Mouse (Mus musculus) left cerebral cortex, postnatal 25 days (tissue): ENCODE measurements around the gene Prph. TPM values are rescaled to one million over a fixed set of nuclear protein-coding genes. Genes with fewer than 3 reads are reported as not detected.
"Not testable (repeated sequence)": the region's sequence is repeated elsewhere in the genome, so short reads cannot be mapped to it uniquely, and the experiment has no call there.

Experiments used
- DNase-seq, 2 experiments: peaks; one replicate each; pipeline ENCODE4 v3.0.0; 2022; ENCODE audit warnings: low spot score in 2 of 2, mixed read lengths in 1 of 2
- intact Hi-C: fragments of 180-260 bp; cut with DNase I; formaldehyde crosslinking; loops from one replicate; pipeline ENCODE4 v1.15.1; 2025
- total RNA-seq, 2 experiments: library from RNA; stranded (reverse); gene quantifications; 2 replicates each; pipeline ENCODE4 v1.2.3; 2021

Prph gene
- total RNA-seq, 2 experiments from 2014 or later, result 1.4 to 1.6 TPM

- intact Hi-C loops, result loop anchor here (5.0 kb wide), 1 partner anchor 47 kb away; no protein-coding TSS in a partner anchor
- DNase-seq, result no peak
Measured at GRCm38 (mm10) chr15:99065557-99066165, 10.7 kb downstream of the Prph start.

DNA sequence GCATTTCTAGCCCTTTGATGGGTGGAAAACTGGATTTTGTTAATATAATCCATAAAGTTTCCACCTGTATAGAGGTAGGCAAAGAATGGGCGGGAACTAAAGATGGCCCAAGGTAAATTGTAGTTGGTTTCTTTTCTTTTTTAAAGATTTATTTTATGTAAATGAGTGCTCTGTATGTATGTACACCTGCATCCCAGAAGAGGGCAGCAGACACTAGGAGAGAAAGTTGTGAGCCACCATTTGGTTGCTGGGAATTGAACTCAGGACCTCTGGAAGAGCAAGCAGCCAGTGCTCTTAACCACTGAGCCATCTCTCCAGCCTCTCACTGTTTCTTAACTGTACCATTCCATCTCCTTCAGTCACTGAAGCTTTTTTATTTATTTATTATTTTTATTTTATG is 17.0 kb downstream of the Prph start:
- intact Hi-C loops, result no loop called here
- DNase-seq, result no peak

- no peak for DNase-seq
- intact Hi-C loops, result no loop called here
Measured at GRCm38 (mm10) chr15:99074019-99074599, 19.1 kb downstream of the Prph start, which contains the start of gene Troap. Gene Troap (plus strand): TSS chr15:99074575.

GRCm38 (mm10) chr15:99074600-99075333 is 19.8 kb downstream of the Prph start:
- DNase-seq, result peak; percentile 99
- intact Hi-C loops, result no loop called here

DNA sequence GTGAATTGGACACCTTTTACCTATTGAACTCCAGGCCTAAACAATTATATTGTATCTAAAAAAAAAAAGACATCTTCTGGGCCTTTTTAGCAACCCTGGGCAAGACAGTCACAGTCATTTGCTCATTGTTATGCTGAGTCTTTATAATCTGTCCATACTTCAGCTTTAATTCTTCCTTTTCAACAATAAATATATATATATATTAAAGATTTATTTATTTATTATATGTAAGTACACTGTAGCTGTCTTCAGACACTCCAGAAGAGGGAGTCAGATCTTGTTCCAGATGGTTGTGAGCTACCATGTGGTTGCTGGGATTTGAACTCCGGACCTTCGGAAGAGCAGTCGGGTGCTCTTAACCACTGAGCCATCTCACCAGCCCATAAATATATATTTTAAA is 21.0 kb downstream of the Prph start:
- DNase-seq, intact Hi-C loops: not testable (repeated sequence)

DNA sequence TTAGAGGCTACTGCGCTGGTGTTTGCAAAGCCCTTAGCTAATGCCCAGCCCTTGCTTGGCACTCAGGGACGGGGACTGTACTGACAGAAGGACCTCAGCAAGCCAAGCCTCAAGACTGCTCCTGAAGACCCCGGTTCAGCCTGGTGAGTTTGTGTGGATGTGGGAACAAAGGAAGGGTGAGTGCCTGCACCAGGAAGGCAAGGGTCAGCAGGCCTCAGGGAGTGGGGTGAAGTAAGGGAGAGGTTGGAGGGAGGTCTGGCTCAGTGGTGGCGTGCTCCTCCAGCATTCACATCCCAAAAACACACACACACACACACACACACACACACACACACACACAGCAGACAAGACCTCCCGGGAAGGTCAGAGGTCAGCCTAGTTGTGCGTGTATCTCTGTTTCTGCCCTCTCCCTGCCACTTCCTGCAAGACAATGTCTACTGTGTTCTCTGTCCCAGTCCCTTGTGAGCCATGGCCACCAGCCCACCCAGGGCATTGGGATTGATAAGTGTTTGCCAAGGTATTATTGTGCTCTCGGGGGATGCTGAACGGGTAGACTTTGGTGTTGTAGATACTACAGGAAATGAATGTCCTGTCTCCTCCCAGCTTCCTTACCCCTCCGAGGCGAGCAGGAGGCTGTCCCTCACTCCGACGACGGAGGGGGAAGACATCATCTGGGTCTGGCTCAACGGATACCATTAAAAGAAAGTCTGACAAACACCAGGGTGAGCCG is 23.4 kb downstream of the Prph start:
- intact Hi-C loops, result no loop called here
- DNase-seq, result no peak

DNA sequence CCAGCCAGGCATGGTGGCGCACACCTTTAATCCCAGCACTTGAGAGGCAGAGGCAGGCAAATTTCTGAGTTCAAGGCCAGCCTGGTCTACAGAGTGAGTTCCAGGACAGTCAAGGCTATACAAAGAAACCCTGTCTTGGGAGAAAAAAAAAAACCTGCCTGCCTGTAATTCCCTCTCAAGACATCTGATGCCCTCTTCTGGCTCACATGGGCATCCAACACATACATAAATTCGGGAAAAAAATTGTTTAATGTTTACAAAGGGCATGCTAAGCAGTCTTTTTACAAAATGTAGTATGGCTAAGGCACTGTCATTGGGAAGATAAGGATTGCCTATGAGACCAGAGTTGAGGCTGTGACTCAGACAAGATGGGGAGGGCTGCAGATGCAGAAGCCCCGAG is 24.8 kb downstream of the Prph start:
- DNase-seq, result no peak
- intact Hi-C loops, result no loop called here

DNA sequence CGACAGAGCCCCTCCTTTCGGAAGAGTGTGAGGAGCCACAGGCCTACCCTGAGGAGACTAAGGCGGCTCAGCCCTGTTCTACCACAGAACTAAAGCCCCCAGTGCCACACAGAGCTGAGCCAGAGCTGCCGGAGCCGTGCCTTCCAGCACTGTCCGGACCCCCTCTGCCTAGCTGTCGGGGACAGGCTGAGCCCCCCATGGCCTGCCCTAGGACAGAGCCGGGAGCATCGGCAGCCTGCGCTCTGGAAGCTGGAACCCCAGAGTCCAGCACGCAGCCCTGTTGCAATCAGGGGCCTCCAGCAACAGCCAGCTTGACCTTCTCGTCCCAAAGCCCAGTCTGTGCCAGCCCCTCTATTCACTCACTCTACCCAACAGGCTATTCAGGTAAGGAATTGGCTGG is 27.3 kb downstream of the Prph start:
- intact Hi-C loops, result no loop called here
- no peak for DNase-seq

GRCm38 (mm10) chr15:99082840-99083239 is 27.9 kb downstream of the Prph start:
- DNase-seq, result no peak
- intact Hi-C loops, result no loop called here

- intact Hi-C loops, result no loop called here
- DNase-seq, result peak; percentile 27 to 45
Measured at GRCm38 (mm10) chr15:99083258-99083657, 28.3 kb downstream of the Prph start.

- intact Hi-C loops, result no loop called here
Measured at GRCm38 (mm10) chr15:99083867-99084557, 29.0 kb downstream of the Prph start.

GRCm38 (mm10) chr15:99084618-99085017 is 29.6 kb downstream of the Prph start:
- intact Hi-C loops, result no loop called here
- DNase-seq, result no peak

More at GRCm38 (mm10) chr15:99083867-99084557, 29.0 kb downstream of the Prph start:
- no peak for DNase-seq

DNA sequence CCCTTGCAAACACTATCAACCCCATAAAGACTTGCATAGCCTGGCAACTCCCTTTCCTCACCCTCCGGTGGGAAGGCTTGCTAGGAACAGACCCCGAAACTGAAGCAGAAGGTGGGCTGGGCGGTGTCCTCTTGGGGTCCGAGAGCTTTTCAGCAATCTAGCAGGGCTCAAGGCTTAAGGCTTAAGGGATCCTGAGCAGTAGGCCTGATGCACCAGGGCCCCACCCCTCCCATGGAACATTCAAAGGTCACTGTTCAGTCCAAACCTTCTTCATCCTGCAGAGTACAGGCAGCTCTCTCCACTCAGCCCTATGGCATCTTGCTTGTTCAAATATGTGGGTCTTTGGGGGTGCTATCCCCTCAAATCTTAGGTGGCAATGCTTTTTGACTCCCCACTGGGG is 31.0 kb downstream of the Prph start:
- intact Hi-C loops, result no loop called here
- no peak for DNase-seq

DNA sequence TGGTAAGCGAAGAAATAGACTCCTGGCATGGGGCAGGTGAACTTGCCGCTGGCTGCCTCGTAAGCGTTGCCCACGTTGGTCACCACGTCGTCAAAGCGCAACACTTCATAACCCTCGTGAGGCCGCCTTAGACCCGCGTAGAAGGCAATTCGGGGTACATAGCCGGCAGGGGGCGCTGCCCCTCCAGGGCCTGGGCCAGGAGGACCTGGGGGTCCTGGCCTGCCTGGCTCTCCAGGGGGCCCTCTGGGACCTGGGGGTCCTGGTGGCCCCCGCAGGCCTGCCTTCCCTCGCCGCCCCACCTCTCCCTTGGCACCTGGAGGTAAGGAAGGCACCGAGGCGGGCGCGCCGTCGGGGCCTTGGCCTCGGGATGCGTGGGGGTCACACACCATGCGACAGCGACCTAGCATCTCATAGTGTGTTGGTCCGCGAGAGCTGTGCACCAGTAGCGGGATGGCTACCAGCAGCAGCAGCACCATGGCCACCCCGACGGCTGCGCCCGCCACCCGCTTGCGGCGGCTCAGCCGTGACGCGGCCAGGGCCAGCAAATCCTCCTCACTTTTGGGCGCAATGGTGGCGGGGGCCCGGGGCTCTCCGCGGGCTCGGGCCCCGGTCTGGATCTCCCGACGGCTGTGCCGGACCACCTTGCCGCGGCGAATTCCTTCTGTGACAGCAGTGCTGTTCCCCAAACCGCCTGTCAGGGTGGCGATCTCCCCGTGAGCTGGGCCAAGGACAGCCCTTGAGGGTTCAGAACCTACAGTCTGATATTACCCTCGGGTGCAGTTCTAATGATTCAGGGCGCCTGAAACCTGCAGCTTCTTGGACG is 32.5 kb downstream of the Prph start, which contains the start of gene C1ql4:
Gene C1ql4, minus strand, starts transcription at position 565 of the 823 bp plus-strand sequence.
- intact Hi-C loops, result no loop called here
- DNase-seq, result no peak

DNA sequence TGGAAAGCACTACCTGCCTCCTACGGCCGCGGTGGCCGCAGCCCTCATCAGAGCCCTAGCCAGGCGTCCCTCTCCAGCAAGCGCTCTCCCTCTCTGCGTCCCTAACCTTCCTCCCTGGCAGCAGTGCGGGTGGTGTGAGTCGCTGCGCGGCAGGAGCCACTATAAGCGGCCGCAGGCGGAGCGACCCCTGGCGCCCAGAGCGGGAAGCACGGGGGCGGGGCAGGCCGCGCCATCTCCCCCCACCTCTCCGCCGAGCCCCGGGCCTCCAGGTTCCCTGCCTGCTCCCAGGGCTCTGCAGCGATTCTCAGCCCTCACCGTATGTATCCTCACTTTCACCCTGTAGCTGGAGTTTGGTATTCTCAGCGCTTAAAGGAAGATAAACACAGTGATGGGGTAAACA is 33.3 kb downstream of the Prph start:
- peak; percentile 36 to 41 for DNase-seq

GRCm38 (mm10) chr15:99089069-99089468 is 34.1 kb downstream of the Prph start:
- intact Hi-C loops, result no loop called here
- no peak for DNase-seq

More for the DNA sequence above, 33.3 kb downstream of the Prph start:
- intact Hi-C loops, result no loop called here

GRCm38 (mm10) chr15:99092870-99093269 is 37.9 kb downstream of the Prph start, which contains the start of gene Dnajc22:
Gene Dnajc22 (plus strand): TSS chr15:99093170.
- DNase-seq, result no peak
- intact Hi-C loops, result loop anchor here (10.0 kb wide), 1 partner anchor 208 kb away; no protein-coding TSS in a partner anchor
